Mouse (Mus musculus): ENCODE measurements around the gene Atp6v0b. TPM values are rescaled to one million over a fixed set of nuclear protein-coding genes. Genes with fewer than 3 reads are reported as not detected.

Gene Atp6v0b
- total RNA-seq (2021) = 10 to 100 TPM; 67.0 to 70.8 TPM
- long read RNA-seq, experiment 1, transcript Atp6v0b-201 (8 exons, 1,000 nt) = major isoform, 79 of 113 reads
- long read RNA-seq, experiment 1, partial matches to known transcripts = 22 of 113 reads
- long read RNA-seq, experiment 1, other reads (novel, unspliced or antisense) = 9 of 113 reads
- long read RNA-seq, experiment 2, transcript Atp6v0b-201 (8 exons, 1,000 nt) = major isoform, 62 of 89 reads
- long read RNA-seq, experiment 2, partial matches to known transcripts = 12 of 89 reads
- long read RNA-seq, experiment 2, other reads (novel, unspliced or antisense) = 13 of 89 reads

- peak; percentile 91 to 93 for DNase-seq (ENCODE audit: low spot score in 2 of 2)
Measured at GRCm38 (mm10) chr4:117887133-117887532, at the start of gene Atp6v0b. Atp6v0b (minus strand) TSS chr4:117887333.

GRCm38 (mm10) chr4:117934081-117934480, 46.9 kb upstream of the Atp6v0b start:
- DNase-seq (ENCODE audit: low spot score in 2 of 2) = no peak

GRCm38 (mm10) chr4:117933248-117933647, 46.1 kb upstream of the Atp6v0b start:
- no peak for DNase-seq (ENCODE audit: low spot score in 2 of 2)

GRCm38 (mm10) chr4:117929391-117929881, 42.3 kb upstream of the Atp6v0b start, which contains the start of gene Artn:
Artn (minus strand) TSS chr4:117929763.
- peak in 1 of 2 experiments; percentile 45 for DNase-seq (ENCODE audit: low spot score in 2 of 2)

GRCm38 (mm10) chr4:117928699-117929241, 41.6 kb upstream of the Atp6v0b start:
- peak in 1 of 2 experiments; percentile 53 for DNase-seq (ENCODE audit: low spot score in 2 of 2)

- no peak for DNase-seq (ENCODE audit: low spot score in 2 of 2)
Measured at GRCm38 (mm10) chr4:117928234-117928633, 41.1 kb upstream of the Atp6v0b start.

GRCm38 (mm10) chr4:117926545-117927482, 39.7 kb upstream of the Atp6v0b start:
- peak in 1 of 2 experiments; percentile 38 for DNase-seq (ENCODE audit: low spot score in 2 of 2)

GRCm38 (mm10) chr4:117924916-117925315, 37.8 kb upstream of the Atp6v0b start:
- no peak for DNase-seq (ENCODE audit: low spot score in 2 of 2)

GRCm38 (mm10) chr4:117923450-117923849, 36.3 kb upstream of the Atp6v0b start:
- DNase-seq (ENCODE audit: low spot score in 2 of 2) = no peak

GRCm38 (mm10) chr4:117921358-117921757, 34.2 kb upstream of the Atp6v0b start:
- DNase-seq (ENCODE audit: low spot score in 2 of 2) = no peak

- no peak for DNase-seq (ENCODE audit: low spot score in 2 of 2)
Measured at GRCm38 (mm10) chr4:117918762-117919161, 31.6 kb upstream of the Atp6v0b start.

GRCm38 (mm10) chr4:117918261-117918660, 31.1 kb upstream of the Atp6v0b start:
- no peak for DNase-seq (ENCODE audit: low spot score in 2 of 2)

GRCm38 (mm10) chr4:117917847-117918246, 30.7 kb upstream of the Atp6v0b start:
- DNase-seq (ENCODE audit: low spot score in 2 of 2) = no peak

GRCm38 (mm10) chr4:117917402-117917801, 30.3 kb upstream of the Atp6v0b start:
- no peak for DNase-seq (ENCODE audit: low spot score in 2 of 2)

GRCm38 (mm10) chr4:117916386-117916785, 29.3 kb upstream of the Atp6v0b start:
- no peak for DNase-seq (ENCODE audit: low spot score in 2 of 2)

GRCm38 (mm10) chr4:117915489-117916105, 28.5 kb upstream of the Atp6v0b start:
- DNase-seq (ENCODE audit: low spot score in 2 of 2) = no peak

- DNase-seq (ENCODE audit: low spot score in 2 of 2) = peak; percentile 81 to 92
Measured at GRCm38 (mm10) chr4:117914591-117915442, 27.7 kb upstream of the Atp6v0b start, which contains the start of gene Ipo13. Ipo13 (minus strand) TSS chr4:117914999.

- peak in 1 of 2 experiments; percentile 42 for DNase-seq (ENCODE audit: low spot score in 2 of 2)
Measured at GRCm38 (mm10) chr4:117914031-117914430, 26.9 kb upstream of the Atp6v0b start.

- no peak for DNase-seq (ENCODE audit: low spot score in 2 of 2)
Measured at GRCm38 (mm10) chr4:117913421-117913820, 26.3 kb upstream of the Atp6v0b start.
